Comparison of ENCODE assay signal across 22 mouse cellular contexts in genomic region chr8:79452101-79452500, GRCm38 (mm10). TPM values are rescaled to one million over a fixed set of nuclear protein-coding genes. Genes with fewer than 3 reads are reported as not detected.
DNase-seq lines count a peak whose midpoint lies in the region; ATAC-seq lines count a peak whose summit lies in the region.
"Had no signal": no experiment of that assay in that cellular context is flagged by ENCODE, and none has a peak within 500 bp of the region (broad histone marks: within the 10 kb centered on the region; RNA-seq: fewer than 3 reads in every experiment).

No protein-coding gene starts in this region.

- no peak overlapping the region for H3K4me3 ChIP-seq in hindbrain, embryonic 11.5 days (ENCODE audit: low read depth, low read length)
- H3K4me3 ChIP-seq: embryonic facial prominence, embryonic 10.5 days; forebrain, embryonic 10.5 days; gastrocnemius, adult 2 months; heart, embryonic 10.5 days; hindbrain, embryonic 13.5 days had no signal

- no peak for ATAC-seq in hindbrain, embryonic 11.5 days (ENCODE audit: low FRiP score)
- ATAC-seq: activated CD4-positive, CD25-positive, alpha-beta regulatory T cell, adult 4 months; forebrain, embryonic 14.5 days; hindbrain, postnatal 0 days had no signal

- H3K9ac ChIP-seq in hindbrain, embryonic 11.5 days (ENCODE audit: low read depth, low read length): no peak overlapping the region
- H3K9ac ChIP-seq: hindbrain, embryonic 13.5 days had no signal

- DNase-seq in 3134 (ENCODE audit: extremely low read depth, insufficient read length, low spot score): peak; percentile 22
- peak; percentile 57 for DNase-seq in 3T3-L1 (ENCODE audit: low read depth, low spot score)
- DNase-seq in NIH3T3 (ENCODE audit: low read depth): peak; percentile 75
- peak; percentile 38 for DNase-seq in fibroblast of lung, adult 2 months (ENCODE audit: low read depth)
- DNase-seq in embryo, embryonic 10 days (ENCODE audit: low spot score): no peak
- no peak for DNase-seq in hindbrain, embryonic 11.5 days (ENCODE audit: low spot score)
- DNase-seq: adrenal gland, postnatal 14 days; cerebellum, adult 18-20 months; cerebellum, adult 9-11 months; cerebellum, postnatal 36 days; gastrocnemius, adult 2 months; gastrocnemius, postnatal 25 days; heart, postnatal 10 days; heart, postnatal 4 days; kidney, adult 8-10 months had no signal

- no peak overlapping the region for H3K27ac ChIP-seq in hindbrain, embryonic 11.5 days (ENCODE audit: low read depth, low read length)
- H3K27ac ChIP-seq: embryonic facial prominence, embryonic 10.5 days; forebrain, embryonic 10.5 days; gastrocnemius, adult 2 months; heart, embryonic 10.5 days; hindbrain, embryonic 13.5 days; hindbrain, postnatal 0 days had no signal

- no peaks in the 10 kb centered on the region for H3K9me3 ChIP-seq in hindbrain, embryonic 11.5 days (ENCODE audit: control insufficient read depth, low read length)
- H3K9me3 ChIP-seq: embryonic facial prominence, embryonic 10.5 days; forebrain, embryonic 10.5 days; heart, embryonic 10.5 days; hindbrain, embryonic 13.5 days had no signal

- no peaks in the 10 kb centered on the region for H3K36me3 ChIP-seq in hindbrain, embryonic 11.5 days (ENCODE audit: control insufficient read depth, insufficient read depth, low read length)
- H3K36me3 ChIP-seq: embryonic facial prominence, embryonic 10.5 days; forebrain, embryonic 10.5 days; heart, embryonic 10.5 days; hindbrain, embryonic 13.5 days had no signal

- no peak overlapping the region for H3K4me2 ChIP-seq in hindbrain, embryonic 11.5 days (replicated peaks; ENCODE audit: low read depth, low read length)
- H3K4me2 ChIP-seq: hindbrain, embryonic 13.5 days had no signal

- no peaks in the 10 kb centered on the region for H3K4me1 ChIP-seq in hindbrain, embryonic 11.5 days (replicated peaks; ENCODE audit: control insufficient read depth, insufficient read depth, low read length)
- H3K4me1 ChIP-seq: forebrain, embryonic 10.5 days; hindbrain, embryonic 13.5 days had no signal

- H3K27me3 ChIP-seq in hindbrain, embryonic 11.5 days (ENCODE audit: control insufficient read depth, insufficient read depth, low read length): no peaks in the 10 kb centered on the region
- H3K27me3 ChIP-seq: hindbrain, embryonic 13.5 days had no signal

RNA-seq across cellular contexts. Expression of gene Smad1, which starts 52.8 kb away (rescaled TPM):
- polyA plus RNA-seq in hindbrain, embryonic 11.5 days (2014; fragmentation: Nextera tagmentation; extraction: Ambion mirVana): 62.6 and 73.4 TPM in 2 replicates

Comparison
In these comparisons a context has a peak if more than half of its experiments do, and no peak if none do; other contexts are left out.
1. DNase-seq: peak in 3134 (single experiment), 3T3-L1 (single experiment), NIH3T3 (single experiment) and fibroblast of lung, adult 2 months (single experiment); none in embryo, embryonic 10 days (single experiment) and hindbrain, embryonic 11.5 days (single experiment).